In genomic region chr8:104555191-104555590, GRCm38 (mm10) we compare ENCODE assay signal across 22 mouse cellular contexts. TPM values are rescaled to one million over a fixed set of nuclear protein-coding genes. Genes with fewer than 3 reads are reported as not detected.
"Had no signal": no experiment of that assay in that cellular context is flagged by ENCODE, and none has a peak within 500 bp of the region (broad histone marks: within the 10 kb centered on the region; RNA-seq: fewer than 3 reads in every experiment).

No protein-coding gene starts in this region.

- H3K36me3 ChIP-seq: limb, embryonic 10.5 days; limb, embryonic 13.5 days; liver, embryonic 12.5 days; liver, embryonic 15.5 days; midbrain, embryonic 12.5 days; midbrain, embryonic 15.5 days; neural tube, embryonic 12.5 days; neural tube, embryonic 15.5 days had no signal

- H3K9me3 ChIP-seq: limb, embryonic 10.5 days; limb, embryonic 13.5 days; liver, embryonic 12.5 days; liver, embryonic 15.5 days; midbrain, embryonic 12.5 days; midbrain, embryonic 15.5 days; neural tube, embryonic 12.5 days; neural tube, embryonic 15.5 days had no signal

- DNase-seq: kidney, adult 11 months; kidney, adult 9 months; layer of hippocampus, adult 9-11 months; liver; lung, embryonic 14.5 days; right cerebral cortex, adult 18-20 months; right cerebral cortex, postnatal 14 days; right cerebral cortex, postnatal 4 days; thymus, adult 2 months; thymus, postnatal 14 days; thymus, postnatal 4 days had no signal

- H3K4me2 ChIP-seq: limb, embryonic 13.5 days; liver, embryonic 12.5 days; liver, embryonic 15.5 days; lung, embryonic 14.5 days; midbrain, embryonic 12.5 days; midbrain, embryonic 15.5 days; neural tube, embryonic 12.5 days; neural tube, embryonic 15.5 days had no signal

- H3K27me3 ChIP-seq: limb, embryonic 13.5 days; midbrain, embryonic 12.5 days; midbrain, embryonic 15.5 days; neural tube, embryonic 12.5 days; neural tube, embryonic 15.5 days had no signal

- H3K9ac ChIP-seq: limb, embryonic 13.5 days; liver, embryonic 12.5 days; liver, embryonic 15.5 days; lung, embryonic 14.5 days; midbrain, embryonic 12.5 days; midbrain, embryonic 15.5 days; neural tube, embryonic 12.5 days; neural tube, embryonic 15.5 days had no signal

- H3K4me3 ChIP-seq: layer of hippocampus, adult 2 months; limb, embryonic 10.5 days; limb, embryonic 13.5 days; liver, embryonic 12.5 days; liver, embryonic 15.5 days; midbrain, embryonic 12.5 days; midbrain, embryonic 15.5 days; neural tube, embryonic 12.5 days; neural tube, embryonic 15.5 days had no signal

- ATAC-seq: liver, embryonic 12.5 days; midbrain, embryonic 15.5 days had no signal

- H3K4me1 ChIP-seq: limb, embryonic 13.5 days; liver, embryonic 12.5 days; liver, embryonic 15.5 days; midbrain, embryonic 12.5 days; midbrain, embryonic 15.5 days; neural tube, embryonic 12.5 days; neural tube, embryonic 15.5 days had no signal

- H3K27ac ChIP-seq: layer of hippocampus, adult 2 months; limb, embryonic 10.5 days; limb, embryonic 13.5 days; liver, embryonic 12.5 days; liver, embryonic 15.5 days; macrophage; midbrain, embryonic 12.5 days; midbrain, embryonic 15.5 days; neural tube, embryonic 12.5 days; neural tube, embryonic 15.5 days; stomach, postnatal 0 days had no signal

RNA-seq across cellular contexts. Expression of gene Terb1, which starts 45.5 kb away (rescaled TPM):
- polyA plus RNA-seq: liver, embryonic 15.5 days; macrophage had no signal
